Mouse (Mus musculus): ENCODE results near the gene Ust.

- TF ChIP-seq CTCF (IDR thresholded peaks at IDR 0.05) (no peak), POLR2A (IDR thresholded peaks at IDR 0.05; ENCODE audit: insufficient read depth, low read depth, low read length) (no peak), EP300 (IDR thresholded peaks at IDR 0.05; ENCODE audit: insufficient read depth, low read depth, low read length) (no peak)
Observed at GRCm38 (mm10) chr10:8213906-8214421, 304.7 kb downstream of the Ust start.

All from heart, adult 2 months (tissue).